Mouse (Mus musculus) neural tube, embryonic 11.5 days (tissue): ENCODE data around the gene Lefty2. TPM values are rescaled to one million over a fixed set of nuclear protein-coding genes. Genes with fewer than 3 reads are reported as not detected.
A peak's percentile ranks its signal among the peaks of the same experiment; 100 is the strongest.

Experiments used
- ATAC-seq: fragments of 200-750 bp; cut with Nextera tagmentation; 2 replicates; pipeline ENCODE4 v1.8.0; 2017; ENCODE audit warnings: moderate number of reproducible peaks, mild to moderate bottlenecking, moderate TSS enrichment, moderate library complexity; ENCODE audit not compliant: insufficient read depth, low FRiP score, low TSS enrichment
- DNase-seq: peaks from one replicate; pipeline ENCODE4 v3.0.0-alpha.2; 2015; ENCODE audit warnings: low spot score
- H3K27ac ChIP-seq: fragments of 300-500 bp; sonication (generic); 2 replicates; pipeline ENCODE4 v1.5.1; 2014; ENCODE audit warnings: low read depth, mild to moderate bottlenecking, low read length
- H3K27me3 ChIP-seq: fragments of 300-500 bp; sonication (generic); 2 replicates; pipeline ENCODE4 v1.6.1; 2014; ENCODE audit warnings: mild to moderate bottlenecking, low read length, mixed read lengths; ENCODE audit not compliant: control insufficient read depth, insufficient read depth
- H3K36me3 ChIP-seq: fragments of 300-500 bp; sonication (generic); 2 replicates; pipeline ENCODE4 v1.6.1; 2014; ENCODE audit warnings: mild to moderate bottlenecking, low read length, moderate library complexity, mixed read lengths; ENCODE audit not compliant: control insufficient read depth, insufficient read depth
- H3K4me1 ChIP-seq: fragments of 300-500 bp; sonication (generic); 2 replicates; pipeline ENCODE4 v1.6.1; 2014; ENCODE audit warnings: low read length, mixed read lengths; ENCODE audit not compliant: control insufficient read depth, insufficient read depth
- H3K4me2 ChIP-seq: fragments of 300-500 bp; sonication (generic); 2 replicates; pipeline ENCODE4 v1.6.1; 2014; ENCODE audit warnings: low read depth, mild to moderate bottlenecking, moderate library complexity
- H3K4me3 ChIP-seq: fragments of 300-500 bp; sonication (generic); 2 replicates; pipeline ENCODE4 v1.5.1; 2014; ENCODE audit warnings: low read depth, low read length
- H3K9ac ChIP-seq: fragments of 300-500 bp; sonication (generic); 2 replicates; pipeline ENCODE4 v1.6.1; 2014; ENCODE audit warnings: mild to moderate bottlenecking, low read length
- H3K9me3 ChIP-seq: fragments of 300-500 bp; sonication (generic); 2 replicates; pipeline ENCODE4 v1.6.1; 2016; ENCODE audit warnings: low read length; ENCODE audit not compliant: control insufficient read depth
- WGBS: fragments of 180-500 bp; shearing (Covaris S2); extraction: QIAGEN DNeasy Blood & Tissue Kit; methylation state at CpG from one replicate; pipeline ENCODE4 v1.1.7; 2014; 5-methylcytosine and 5-hydroxymethylcytosine counted together
- polyA plus RNA-seq: library from polyadenylated mRNA; unstranded; fragments of >200 nt; fragmentation: Nextera tagmentation; extraction: Ambion mirVana; gene quantifications from 2 replicates; pipeline ENCODE4 v1.2.1, GENCODE M21; 2014

The Lefty2 gene
- polyA plus RNA-seq, 1 experiment from 2014 or later, result not detected

DNA sequence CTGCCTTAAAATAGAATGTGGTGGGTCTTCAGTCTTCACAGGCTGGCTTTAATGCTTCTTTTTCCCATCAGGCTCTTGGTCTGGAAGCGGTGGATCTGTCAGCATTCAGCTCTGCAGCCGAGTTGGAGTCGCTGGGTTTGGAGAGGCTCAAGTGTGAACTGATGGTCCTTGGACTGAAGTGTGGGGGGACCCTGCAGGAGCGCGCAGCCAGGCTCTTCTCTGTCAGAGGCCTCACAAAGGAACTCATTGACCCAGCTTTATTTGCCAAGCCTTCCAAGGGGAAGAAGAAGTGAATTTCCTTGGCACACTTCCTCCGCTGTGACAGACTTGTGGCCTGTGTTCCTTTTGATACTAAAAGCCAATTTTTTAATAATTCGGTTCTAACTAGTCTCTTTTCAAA is 26.9 kb upstream of the Lefty2 start:
- no peak for ATAC-seq
- no peak overlapping the region for H3K9ac ChIP-seq
- no peaks in the 10 kb centered on the region for H3K27me3 ChIP-seq
- H3K4me2 ChIP-seq, result no peak overlapping the region
- H3K36me3 ChIP-seq, result peaks cover 14% of the 10 kb centered on the region
- DNase-seq, result no peak
- WGBS, result 91% methylated on average over 7 of the region's 7 CpGs
- no peak overlapping the region for H3K4me3 ChIP-seq
- no peaks in the 10 kb centered on the region for H3K9me3 ChIP-seq
- no peak overlapping the region for H3K27ac ChIP-seq
- H3K4me1 ChIP-seq, result no peaks in the 10 kb centered on the region

DNA sequence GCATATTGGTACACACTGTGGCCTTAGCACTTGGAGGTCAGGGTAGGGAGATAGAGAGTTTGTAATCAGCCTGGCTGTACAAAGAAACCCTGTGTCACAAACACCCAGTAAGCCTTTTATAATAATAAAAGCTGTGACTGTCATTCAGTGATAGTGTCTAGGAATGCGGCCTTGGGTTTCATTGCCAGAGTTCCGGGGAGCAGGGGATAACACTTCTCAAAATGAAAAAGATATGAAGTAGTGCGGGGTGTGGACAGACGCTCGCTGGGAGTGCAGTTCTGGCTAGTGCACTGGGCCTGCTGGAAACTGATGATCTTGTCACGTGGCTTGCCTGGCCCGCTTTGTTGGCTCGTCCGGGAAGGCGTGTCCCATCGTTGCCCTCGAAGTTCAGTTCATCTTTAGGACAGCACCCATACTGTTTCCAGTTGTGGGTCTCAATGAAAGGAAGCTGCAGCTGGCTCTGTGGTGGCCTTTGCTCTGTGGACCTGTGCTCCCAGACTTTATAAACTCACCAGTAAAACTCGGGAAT is 22.7 kb upstream of the Lefty2 start:
- Histone ChIP-seq H3K9ac (no peak overlapping the region), H3K9me3 (no peaks in the 10 kb centered on the region), H3K4me3 (no peak overlapping the region), H3K4me2 (no peak overlapping the region), H3K36me3 (peaks cover 4% of the 10 kb centered on the region; the same call in 1 of the 2 replicates), H3K27me3 (no peaks in the 10 kb centered on the region), H3K4me1 (no peaks in the 10 kb centered on the region), H3K27ac (no peak overlapping the region)
- WGBS, result 75% methylated on average over 13 of the region's 13 CpGs
- ATAC-seq (no peak), DNase-seq (no peak)

DNA sequence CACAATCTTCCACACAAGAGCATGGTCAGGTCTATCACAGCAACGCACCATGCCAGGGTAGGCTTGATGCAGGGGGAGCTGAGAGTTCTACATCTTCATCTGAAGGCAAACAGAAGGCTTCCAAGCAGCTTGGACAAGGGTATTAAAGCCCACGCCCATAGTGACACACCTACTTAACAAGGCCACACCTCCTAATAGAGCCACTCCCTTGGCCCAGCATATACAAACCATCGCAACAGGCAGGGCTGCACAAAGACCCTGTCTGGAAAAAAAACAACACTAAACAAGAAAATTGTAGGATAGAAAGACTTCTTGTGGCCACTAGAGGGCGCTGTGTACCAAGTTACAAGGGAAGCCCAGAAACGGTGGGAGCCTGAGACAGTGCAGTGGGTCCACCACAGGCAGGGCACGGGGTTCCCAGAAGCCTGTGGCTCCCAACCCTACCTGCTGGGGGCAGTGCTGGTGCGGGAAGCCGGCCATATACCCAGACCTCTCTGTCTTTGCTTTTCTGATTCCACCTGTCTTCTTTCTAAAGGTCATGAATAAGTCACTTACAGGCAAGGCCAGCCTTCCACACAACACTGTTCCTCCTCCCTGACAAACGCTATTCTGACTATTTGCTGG is 18.9 kb upstream of the Lefty2 start:
- WGBS, result 17% methylated on average over 9 of the region's 9 CpGs
- no peak overlapping the region for H3K9ac ChIP-seq
- no peak for ATAC-seq
- no peak overlapping the region for H3K4me2 ChIP-seq
- no peaks in the 10 kb centered on the region for H3K27me3 ChIP-seq
- H3K36me3 ChIP-seq, result no peaks in the 10 kb centered on the region
- no peaks in the 10 kb centered on the region for H3K9me3 ChIP-seq
- DNase-seq, result peak; percentile 70
- H3K27ac ChIP-seq, result no peak overlapping the region
- no peaks in the 10 kb centered on the region for H3K4me1 ChIP-seq
- no peak overlapping the region for H3K4me3 ChIP-seq

DNA sequence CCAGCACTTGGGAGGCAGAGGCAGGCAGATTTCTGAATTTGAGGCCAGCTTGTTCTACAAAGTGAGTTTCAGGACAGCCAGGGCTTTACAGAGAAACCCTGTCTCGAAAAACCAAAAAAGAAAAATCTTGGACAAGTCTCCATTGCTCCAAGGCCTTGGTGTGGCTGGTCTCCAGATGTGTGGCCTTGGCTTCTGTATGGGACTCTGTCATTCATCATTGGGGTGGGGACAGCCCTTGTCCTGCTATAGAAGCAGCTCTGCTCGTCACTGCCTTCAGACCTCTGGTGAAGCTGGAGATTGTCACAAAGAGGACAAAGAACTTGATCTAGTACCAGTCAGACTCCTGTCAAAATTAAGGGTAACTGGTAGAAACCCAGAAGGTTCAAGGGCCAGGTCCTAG is 18.3 kb upstream of the Lefty2 start:
- no peaks in the 10 kb centered on the region for H3K9me3 ChIP-seq
- no peaks in the 10 kb centered on the region for H3K36me3 ChIP-seq
- no peak overlapping the region for H3K9ac ChIP-seq
- no peak for DNase-seq
- H3K4me2 ChIP-seq, result no peak overlapping the region
- H3K27ac ChIP-seq, result no peak overlapping the region
- 69% methylated on average over 2 of the region's 2 CpGs for WGBS
- no peaks in the 10 kb centered on the region for H3K4me1 ChIP-seq
- no peaks in the 10 kb centered on the region for H3K27me3 ChIP-seq
- H3K4me3 ChIP-seq, result no peak overlapping the region
- no peak for ATAC-seq

DNA sequence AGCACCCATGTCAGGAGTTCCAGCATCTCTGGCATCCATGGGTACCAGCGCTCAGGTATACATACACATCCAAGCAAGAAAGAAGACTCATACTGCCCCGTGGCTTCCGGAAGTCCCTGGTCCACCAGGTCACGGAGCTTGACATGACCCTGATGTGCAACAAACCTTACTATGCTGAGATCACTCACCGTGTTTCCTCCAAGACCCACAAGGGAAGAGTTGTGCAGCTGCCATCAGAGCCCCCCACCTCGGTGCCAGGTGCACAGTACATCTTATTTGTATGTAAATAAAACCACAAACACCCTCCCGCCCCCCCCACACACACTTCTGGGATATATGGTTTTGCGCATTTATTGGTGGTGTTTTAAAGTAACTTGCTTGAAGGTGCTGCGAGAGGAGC is 17.8 kb upstream of the Lefty2 start:
- no peak for ATAC-seq
- no peak overlapping the region for H3K9ac ChIP-seq
- no peak for DNase-seq
- no peaks in the 10 kb centered on the region for H3K4me1 ChIP-seq
- WGBS, result 86% methylated on average over 9 of the region's 9 CpGs
- no peaks in the 10 kb centered on the region for H3K9me3 ChIP-seq
- H3K4me2 ChIP-seq, result no peak overlapping the region
- H3K4me3 ChIP-seq, result no peak overlapping the region
- H3K36me3 ChIP-seq, result no peaks in the 10 kb centered on the region
- no peaks in the 10 kb centered on the region for H3K27me3 ChIP-seq
- no peak overlapping the region for H3K27ac ChIP-seq

DNA sequence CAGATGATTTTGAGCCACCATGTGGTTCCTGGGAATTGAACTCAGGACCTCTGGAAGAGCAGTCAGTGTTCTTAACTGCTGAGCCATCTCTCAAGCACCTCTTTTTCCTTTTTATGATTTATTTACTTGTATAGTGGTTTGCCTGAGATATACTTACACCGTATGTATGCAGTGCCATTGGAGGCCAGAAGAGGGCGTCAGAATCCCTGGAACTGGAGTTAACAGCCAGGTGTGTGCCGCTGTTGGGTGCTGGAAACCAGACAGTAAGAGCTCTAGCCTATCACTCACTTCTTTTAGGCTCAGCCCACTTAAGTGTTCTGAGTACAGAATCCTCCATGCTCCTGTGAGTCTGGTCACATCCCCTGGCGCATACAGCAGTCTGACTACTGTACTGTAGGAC is 15.4 kb upstream of the Lefty2 start:
- DNase-seq (no peak), ATAC-seq (no peak)
- WGBS, result 81% methylated on average over 4 of the region's 4 CpGs
- no peak overlapping the region for H3K4me2 ChIP-seq
- no peak overlapping the region for H3K4me3 ChIP-seq
- no peak overlapping the region for H3K27ac ChIP-seq
- no peak overlapping the region for H3K9ac ChIP-seq
- H3K4me1 ChIP-seq, result no peaks in the 10 kb centered on the region
- H3K27me3 ChIP-seq, result no peaks in the 10 kb centered on the region
- no peaks in the 10 kb centered on the region for H3K36me3 ChIP-seq
- H3K9me3 ChIP-seq, result no peaks in the 10 kb centered on the region

DNA sequence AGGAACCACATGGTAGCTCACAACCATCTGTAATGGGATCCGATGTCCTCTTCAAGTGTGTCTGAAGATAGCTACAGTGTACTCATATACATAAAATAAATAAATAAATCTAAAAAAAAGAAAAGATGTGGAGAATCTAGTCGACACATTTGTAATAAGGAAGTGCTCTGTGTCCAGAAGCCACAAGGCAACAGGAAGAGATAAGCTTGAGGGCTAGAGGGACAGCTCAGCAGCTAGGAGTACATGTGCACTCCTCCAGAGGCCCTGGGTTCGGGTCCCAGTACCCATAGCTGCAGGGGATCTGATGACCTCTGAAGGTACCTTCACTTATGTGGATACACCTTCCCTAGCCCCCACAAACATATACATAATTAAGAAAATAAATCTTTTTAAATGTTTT is 11.1 kb upstream of the Lefty2 start:
- ATAC-seq, result no peak
- H3K4me1 ChIP-seq, result no peaks in the 10 kb centered on the region

DNA sequence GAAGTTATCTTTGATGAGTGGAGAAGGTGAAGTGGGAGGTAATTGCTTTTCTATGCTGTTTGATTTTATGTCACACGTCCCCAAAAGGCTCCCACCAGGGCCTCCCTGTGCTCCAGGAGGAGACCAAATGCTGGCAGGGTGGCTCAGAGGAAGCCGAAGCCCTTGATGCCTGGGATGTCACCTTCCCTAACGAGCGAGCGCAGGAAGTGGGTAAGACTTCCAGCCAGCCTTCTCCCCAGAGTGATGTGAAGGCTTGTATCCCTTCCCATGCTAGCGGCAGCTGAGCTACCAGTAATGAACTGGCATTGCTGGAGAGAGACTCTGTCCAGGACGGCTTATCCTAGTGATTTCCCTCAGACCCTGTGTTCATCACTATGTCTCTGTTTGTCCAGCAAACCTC is 9.2 kb upstream of the Lefty2 start:
- no peak overlapping the region for H3K27ac ChIP-seq
- no peak overlapping the region for H3K9ac ChIP-seq
- WGBS, result 26% methylated on average over 7 of the region's 7 CpGs

More for the DNA sequence above, 11.1 kb upstream of the Lefty2 start:
- 81% methylated on average over 3 of the region's 3 CpGs for WGBS
- no peak overlapping the region for H3K4me3 ChIP-seq
- no peaks in the 10 kb centered on the region for H3K27me3 ChIP-seq
- H3K4me2 ChIP-seq, result no peak overlapping the region
- no peak overlapping the region for H3K9ac ChIP-seq
- no peaks in the 10 kb centered on the region for H3K36me3 ChIP-seq
- DNase-seq, result no peak
- no peak overlapping the region for H3K27ac ChIP-seq
- no peaks in the 10 kb centered on the region for H3K9me3 ChIP-seq

DNA sequence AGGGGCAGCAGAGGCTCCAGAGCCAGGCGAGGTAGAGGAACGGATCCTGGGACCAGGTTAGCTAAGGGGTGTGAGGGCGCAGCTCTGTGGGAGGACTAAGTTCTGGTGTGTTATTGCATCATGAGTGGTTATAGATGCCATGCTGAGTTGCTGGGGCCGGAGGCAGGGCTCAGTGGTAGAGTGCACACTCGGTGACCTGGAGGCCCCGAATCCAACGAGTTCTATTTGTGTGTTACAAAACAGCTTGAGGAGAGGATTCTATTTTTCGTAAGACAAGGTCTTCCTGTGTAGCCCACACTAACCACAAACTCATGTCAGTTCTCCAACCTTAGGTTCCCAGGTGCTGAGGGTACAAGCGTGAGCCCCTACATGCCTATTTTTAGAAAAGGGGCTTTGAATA is 8.4 kb upstream of the Lefty2 start:
- no peaks in the 10 kb centered on the region for H3K36me3 ChIP-seq
- ATAC-seq (no peak), DNase-seq (no peak)
- H3K4me2 ChIP-seq, result no peak overlapping the region
- peaks cover 8% of the 10 kb centered on the region; the same call in 1 of the 2 replicates for H3K4me1 ChIP-seq
- H3K9me3 ChIP-seq, result no peaks in the 10 kb centered on the region
- H3K27ac ChIP-seq, result no peak overlapping the region
- 79% methylated on average over 9 of the region's 9 CpGs for WGBS
- no peaks in the 10 kb centered on the region for H3K27me3 ChIP-seq
- H3K4me3 ChIP-seq, result no peak overlapping the region
- H3K9ac ChIP-seq, result no peak overlapping the region

More for the DNA sequence above, 9.2 kb upstream of the Lefty2 start:
- Histone ChIP-seq H3K4me2 (no peak overlapping the region), H3K9me3 (no peaks in the 10 kb centered on the region), H3K36me3 (no peaks in the 10 kb centered on the region), H3K27me3 (no peaks in the 10 kb centered on the region), H3K4me1 (peaks cover 2% of the 10 kb centered on the region; the same call in 1 of the 2 replicates), H3K4me3 (no peak overlapping the region)
- no peak for ATAC-seq
- no peak for DNase-seq
